Mouse (Mus musculus) heart, embryonic 11.5 days (tissue): ENCODE measurements around the gene Serping1. TPM values are rescaled to one million over a fixed set of nuclear protein-coding genes. Genes with fewer than 3 reads are reported as not detected.
A peak's percentile ranks its signal among the peaks of the same experiment; 100 is the strongest.

Experiments used
- ATAC-seq: fragments of 200-750 bp; cut with Nextera tagmentation; replicated peaks from 2 replicates; pipeline ENCODE4 v1.8.0; 2017; ENCODE audit warnings: moderate library complexity; ENCODE audit not compliant: insufficient number of reproducible peaks, low FRiP score, low TSS enrichment
- H3K27ac ChIP-seq: fragments of 300-500 bp; sonication (generic); 2 replicates; pipeline ENCODE4 v1.5.1; 2014; ENCODE audit warnings: mild to moderate bottlenecking, low read depth, low read length
- H3K27me3 ChIP-seq: fragments of 300-500 bp; sonication (generic); 2 replicates; pipeline ENCODE4 v1.6.1; 2014; ENCODE audit warnings: mild to moderate bottlenecking, low read length, mixed read lengths; ENCODE audit not compliant: control insufficient read depth, insufficient read depth
- H3K36me3 ChIP-seq: fragments of 300-500 bp; sonication (generic); 2 replicates; pipeline ENCODE4 v1.6.1; 2014; ENCODE audit warnings: mild to moderate bottlenecking, low read length, moderate library complexity, mixed read lengths; ENCODE audit not compliant: control insufficient read depth, insufficient read depth
- H3K4me1 ChIP-seq: fragments of 300-500 bp; sonication (generic); 2 replicates; pipeline ENCODE4 v1.6.1; 2014; ENCODE audit warnings: low read length; ENCODE audit not compliant: control insufficient read depth, insufficient read depth
- H3K4me2 ChIP-seq: fragments of 300-500 bp; sonication (generic); 2 replicates; pipeline ENCODE4 v1.6.1; 2014; ENCODE audit warnings: mild to moderate bottlenecking, moderate library complexity
- H3K4me3 ChIP-seq: fragments of 300-500 bp; sonication (generic); 2 replicates; pipeline ENCODE4 v1.5.1; 2014; ENCODE audit warnings: low read depth, low read length
- H3K9ac ChIP-seq: fragments of 300-500 bp; sonication (generic); 2 replicates; pipeline ENCODE4 v1.6.1; 2014; ENCODE audit warnings: mild to moderate bottlenecking, low read depth, low read length, moderate library complexity
- H3K9me3 ChIP-seq: fragments of 300-500 bp; sonication (generic); replicated peaks from 2 replicates; pipeline ENCODE4 v1.6.1; 2016; ENCODE audit warnings: low read length; ENCODE audit not compliant: control insufficient read depth
- WGBS: fragments of 180-500 bp; shearing (Covaris S2); extraction: QIAGEN DNeasy Blood & Tissue Kit; methylation state at CpG from one replicate; pipeline ENCODE4 v1.1.7; 2014; ENCODE audit not compliant: insufficient replicate concordance; 5-methylcytosine and 5-hydroxymethylcytosine counted together
- microRNA counts: library from miRNA; unstranded; fragments of <30 nt; microRNA quantifications from one replicate; lab custom pipeline; 2015
- microRNA-seq: library from miRNA; unstranded; fragments of <30 nt; microRNA quantifications from one replicate; pipeline ENCODE4, GENCODE M21; 2016; ENCODE audit warnings: borderline number of aligned reads
- polyA plus RNA-seq: library from polyadenylated mRNA; unstranded; fragments of >200 nt; fragmentation: Nextera tagmentation; extraction: Ambion mirVana; gene quantifications from 2 replicates; pipeline ENCODE4 v1.2.1, GENCODE M21; 2014

Gene Serping1
- polyA plus RNA-seq, 1 experiment from 2014 or later: 41.8 TPM

DNA sequence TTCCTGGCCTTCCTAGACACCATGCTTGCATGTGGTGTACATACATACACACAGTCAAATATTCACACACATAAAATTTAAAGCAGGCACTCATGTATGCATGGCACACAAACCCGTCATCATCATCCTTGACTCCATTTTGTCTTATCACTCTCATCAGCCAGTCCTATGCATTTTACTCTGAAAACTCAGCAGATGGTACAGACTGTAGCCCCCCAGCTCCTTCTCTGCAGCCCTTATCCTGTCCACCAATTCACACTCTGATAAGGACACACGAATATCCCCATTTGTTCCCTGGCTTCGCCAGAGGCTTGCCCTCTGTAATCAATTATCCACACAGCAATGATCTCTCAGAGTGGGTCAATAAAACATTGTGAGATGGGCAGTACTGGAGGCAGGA is 54.1 kb downstream of the Serping1 start:
- Histone ChIP-seq H3K9ac (no peak overlapping the region), H3K4me2 (no peak overlapping the region), H3K36me3 (peaks cover 11% of the 10 kb centered on the region; the same call in 1 of the 2 replicates), H3K9me3 (no peaks in the 10 kb centered on the region), H3K4me3 (no peak overlapping the region), H3K27me3 (no peaks in the 10 kb centered on the region), H3K27ac (no peak overlapping the region), H3K4me1 (peaks cover 1% of the 10 kb centered on the region; the same call in 1 of the 2 replicates)
- WGBS: 64% methylated on average over 3 of the region's 3 CpGs
- no peak for ATAC-seq

DNA sequence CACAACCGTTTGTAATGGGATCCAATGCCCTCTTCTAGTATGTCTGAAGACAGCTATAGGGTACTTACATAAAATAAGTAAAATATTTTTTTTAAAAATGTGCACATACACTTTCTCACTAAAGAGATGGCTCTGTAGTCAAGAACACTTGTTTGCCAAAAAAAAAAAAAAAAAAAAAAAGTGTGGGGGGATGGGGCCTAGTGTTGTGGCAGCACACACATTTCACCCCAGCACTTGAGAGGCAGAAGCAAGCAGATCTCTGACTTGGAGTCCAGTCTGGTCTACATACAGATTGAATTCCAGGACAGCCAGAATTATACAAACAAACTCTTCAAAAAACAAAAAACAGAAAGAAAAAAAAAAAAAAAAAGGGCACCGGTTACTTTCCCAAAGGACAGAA is 54.5 kb downstream of the Serping1 start:
- WGBS: 75% methylated on average over 2 of the region's 2 CpGs
- ATAC-seq: no peak
- Histone ChIP-seq H3K27me3 (no peaks in the 10 kb centered on the region), H3K9ac (no peak overlapping the region), H3K4me3 (no peak overlapping the region), H3K36me3 (peaks cover 11% of the 10 kb centered on the region; the same call in 1 of the 2 replicates), H3K4me2 (no peak overlapping the region), H3K27ac (no peak overlapping the region), H3K9me3 (no peaks in the 10 kb centered on the region), H3K4me1 (no peaks in the 10 kb centered on the region)

DNA sequence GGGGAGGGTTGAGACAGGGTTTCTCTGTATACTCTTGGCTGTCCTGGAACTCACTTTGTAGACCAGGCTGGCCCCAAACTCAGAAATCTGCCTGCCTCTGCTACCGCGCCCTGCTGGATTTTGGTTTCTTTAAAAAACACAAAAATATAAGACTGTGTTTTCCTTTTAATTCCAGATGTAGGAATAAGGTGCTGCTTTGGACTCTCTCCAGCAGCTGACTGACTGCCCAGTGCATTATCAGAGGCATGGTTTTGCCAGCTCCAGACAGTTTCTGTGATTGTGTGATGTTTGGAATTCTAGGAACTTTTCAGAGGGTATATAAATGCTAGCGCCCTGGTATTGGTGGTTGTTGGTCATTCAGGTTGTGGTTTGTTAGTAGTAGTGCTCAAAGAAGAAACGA is 57.9 kb downstream of the Serping1 start:
- H3K27me3 ChIP-seq: no peaks in the 10 kb centered on the region
- H3K27ac ChIP-seq: no peak overlapping the region
- H3K36me3 ChIP-seq: no peaks in the 10 kb centered on the region
- no peak for ATAC-seq
- no peaks in the 10 kb centered on the region for H3K9me3 ChIP-seq
- H3K4me2 ChIP-seq: no peak overlapping the region
- WGBS: 94% methylated on average over 4 of the region's 4 CpGs
- H3K9ac ChIP-seq: no peak overlapping the region
- H3K4me1 ChIP-seq: peaks cover 7% of the 10 kb centered on the region
- H3K4me3 ChIP-seq: no peak overlapping the region

DNA sequence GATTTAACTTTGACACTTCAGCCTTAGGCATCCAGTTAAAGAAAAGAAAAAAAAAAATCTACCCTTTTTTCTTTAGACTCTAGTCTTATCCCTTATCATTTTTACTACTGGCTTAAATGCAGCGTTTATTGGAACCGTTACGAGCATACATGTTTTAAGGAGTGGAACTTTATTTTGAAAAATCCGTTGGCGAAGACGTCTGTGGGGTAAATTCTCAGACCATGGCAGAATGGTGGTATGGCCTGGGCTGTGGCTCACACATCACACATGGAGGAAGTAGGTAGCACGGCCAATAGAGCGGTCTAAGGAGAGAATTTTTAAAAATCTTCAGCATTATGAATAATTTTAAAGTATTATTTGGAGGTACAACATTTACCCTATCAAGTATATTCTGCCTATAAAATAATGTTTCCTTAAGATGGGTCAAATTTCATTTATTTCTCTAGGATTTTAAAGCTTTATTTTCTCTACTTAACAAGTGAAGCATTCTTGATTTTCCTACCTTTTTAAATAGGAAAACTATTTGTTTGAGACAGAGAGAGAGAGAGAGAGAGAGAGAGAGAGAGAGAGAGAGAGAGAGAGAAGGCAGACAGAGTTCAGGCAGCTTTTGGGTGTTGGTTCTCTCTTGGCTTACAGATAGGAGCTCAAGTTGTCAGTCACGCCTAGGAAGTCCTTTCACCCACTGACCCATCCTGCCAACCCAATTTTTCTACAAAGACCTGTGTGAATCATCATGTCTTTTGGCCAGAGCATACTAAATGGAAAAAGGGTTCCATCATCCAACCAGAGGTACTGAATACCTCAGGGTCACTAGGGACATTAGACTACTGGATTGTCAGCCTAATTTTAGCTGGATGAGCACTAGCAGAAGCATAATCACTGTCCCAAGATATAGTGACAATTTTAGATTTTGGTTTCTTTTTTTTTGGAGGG is 58.6 kb downstream of the Serping1 start:
- Histone ChIP-seq H3K4me1 (peaks cover 7% of the 10 kb centered on the region), H3K4me2 (peak overlapping the region; percentile 77), H3K27ac (peak overlapping the region; percentile 99), H3K4me3 (peak overlapping the region; percentile 97), H3K9me3 (no peaks in the 10 kb centered on the region), H3K36me3 (no peaks in the 10 kb centered on the region), H3K9ac (peak overlapping the region; percentile 98), H3K27me3 (no peaks in the 10 kb centered on the region)
- WGBS: 28% methylated on average over 9 of the region's 9 CpGs
- ATAC-seq: no peak

DNA sequence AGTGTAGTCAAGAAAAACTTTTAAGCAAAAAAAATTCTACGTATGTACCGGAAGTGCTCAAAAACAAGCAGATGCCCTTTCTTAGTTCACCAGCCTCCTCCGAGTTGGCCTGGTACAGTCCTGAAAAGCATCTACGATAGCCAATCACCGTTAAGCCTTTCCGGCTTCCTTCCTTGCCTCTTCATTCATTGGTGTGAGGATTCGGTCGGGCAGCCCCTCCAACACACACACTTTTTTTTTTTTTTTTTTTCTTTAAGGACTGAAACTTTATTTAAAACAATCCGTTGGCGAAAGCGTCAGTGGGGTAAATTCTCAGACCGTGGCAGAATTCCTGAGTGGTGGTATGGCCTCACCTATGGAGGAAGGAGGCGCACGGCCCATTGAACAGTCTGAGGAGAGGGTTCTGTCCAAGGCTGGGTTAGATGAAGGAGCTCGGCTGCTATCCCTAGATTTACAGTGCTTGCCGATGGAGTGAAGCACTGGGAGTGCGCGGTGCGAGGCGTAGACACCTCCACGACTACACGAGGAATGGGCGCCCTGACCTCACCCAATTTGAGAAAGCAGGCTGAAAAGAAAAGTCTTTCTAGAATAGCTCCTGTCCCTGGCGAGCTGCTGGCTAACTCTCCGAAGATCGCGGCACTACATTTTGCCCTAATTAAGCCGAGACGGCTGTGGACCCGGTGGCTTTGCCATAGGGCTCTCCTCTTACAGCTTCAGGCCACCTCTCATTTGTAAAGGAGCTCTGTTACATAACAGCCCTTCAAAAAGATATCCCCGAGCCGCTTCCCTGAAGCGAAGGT is 59.5 kb downstream of the Serping1 start:
- Histone ChIP-seq H3K27me3 (no peaks in the 10 kb centered on the region), H3K4me2 (peak overlapping the region; percentile 77), H3K4me1 (peaks cover 7% of the 10 kb centered on the region), H3K36me3 (peaks cover under 1% of the 10 kb centered on the region; the same call in 1 of the 2 replicates), H3K9ac (peak overlapping the region; percentile 98), H3K9me3 (no peaks in the 10 kb centered on the region), H3K4me3 (peak overlapping the region; percentile 97), H3K27ac (peak overlapping the region; percentile 99)
- ATAC-seq: peak; percentile 91
- under 1% methylated on average over 33 of the region's 33 CpGs for WGBS

MicroRNAs within 50 kb of the gene (microRNA counts, 519-probe panel; counts per million panel counts)
- 7,904 counts per million, percentile 97 among the panel's probes with 10 or more counts for microRNA mmu-miR-130a (lab: Ali Mortazavi, UCI)

Small RNA genes lying within 50 kb of the gene (microRNA-seq; reads per million reads assigned to microRNA genes)
- 26,979 reads per million, percentile 99 among the genes with 10 or more reads in this experiment for gene Mir130a

Other genes starting within 250 kb of the Serping1 start
- 71.2 and 77.5 TPM in 2 replicates for gene Ctnnd1, start 124.7 kb downstream of the Serping1 start, polyA plus RNA-seq
- 0.14 and 0.20 TPM in 2 replicates for gene Btbd18, start 116.4 kb downstream of the Serping1 start, polyA plus RNA-seq
- 298 and 299 TPM in 2 replicates for gene Selenoh, start 104.7 kb downstream of the Serping1 start, polyA plus RNA-seq
- gene Gm28635, start 97.4 kb downstream of the Serping1 start, polyA plus RNA-seq: not detected in 2 replicates
- gene Med19, start 97.0 kb downstream of the Serping1 start, polyA plus RNA-seq: 41.8 and 42.1 TPM in 2 replicates
- gene Tmx2, start 96.3 kb downstream of the Serping1 start, polyA plus RNA-seq: 144 and 175 TPM in 2 replicates
- gene Zdhhc5, start 60.3 kb downstream of the Serping1 start, polyA plus RNA-seq: 29.2 and 31.0 TPM in 2 replicates
- 26.6 and 30.4 TPM in 2 replicates for gene Clp1, start 48.1 kb downstream of the Serping1 start, polyA plus RNA-seq
- gene Ypel4, start 41.4 kb downstream of the Serping1 start, polyA plus RNA-seq: 8.5 and 13.8 TPM in 2 replicates
- gene Gm19426, start 31.8 kb downstream of the Serping1 start, polyA plus RNA-seq: 6.6 and 6.9 TPM in 2 replicates
- 95.9 and 105 TPM in 2 replicates for gene Ube2l6, start 23.4 kb upstream of the Serping1 start, polyA plus RNA-seq
- 0.37 and 0.49 TPM in 2 replicates for gene Smtnl1, start 47.2 kb upstream of the Serping1 start, polyA plus RNA-seq
- gene Timm10, start 51.6 kb upstream of the Serping1 start, polyA plus RNA-seq: 76.8 and 77.9 TPM in 2 replicates
- gene Slc43a1, start 63.4 kb upstream of the Serping1 start, polyA plus RNA-seq: 36.1 and 41.4 TPM in 2 replicates
- gene Rtn4rl2, start 111.3 kb upstream of the Serping1 start, polyA plus RNA-seq: 0.23 and 1.1 TPM in 2 replicates
- 48.2 and 52.5 TPM in 2 replicates for gene Slc43a3, start 161.1 kb upstream of the Serping1 start, polyA plus RNA-seq
- 0.73 and 1.1 TPM in 2 replicates for gene Prg2, start 205.0 kb upstream of the Serping1 start, polyA plus RNA-seq
- 0.24 and 0.37 TPM in 2 replicates for gene Prg3, start 212.8 kb upstream of the Serping1 start, polyA plus RNA-seq